Mouse (Mus musculus) adrenal gland, postnatal 14 days (tissue): Measurements from ENCODE around the gene Slc17a7. TPM values are rescaled to one million over a fixed set of nuclear protein-coding genes. Genes with fewer than 3 reads are reported as not detected.

ENCODE experiments used
- DNase-seq: peaks from one replicate; pipeline ENCODE4 v3.0.0; 2021; ENCODE audit warnings: mixed read lengths
- microRNA-seq, 2 experiments: library from miRNA; unstranded; fragments of <30 nt; microRNA quantifications; one replicate each; pipeline ENCODE4 v1.2.0; 2021
- total RNA-seq: library from RNA; stranded (reverse); gene quantifications from 2 replicates; pipeline ENCODE4 v1.2.3, GENCODE M21; 2021

Gene Slc17a7
- total RNA-seq, 1 experiment from 2014 or later, result 0.22 TPM

GRCm38 (mm10) chr7:45204380-45205143, 40.8 kb downstream of the Slc17a7 start, which contains the start of gene Ccdc155:
TSS of gene Ccdc155 (minus strand) at chr7:45204892.
- DNase-seq, result peak; percentile 92

DNA sequence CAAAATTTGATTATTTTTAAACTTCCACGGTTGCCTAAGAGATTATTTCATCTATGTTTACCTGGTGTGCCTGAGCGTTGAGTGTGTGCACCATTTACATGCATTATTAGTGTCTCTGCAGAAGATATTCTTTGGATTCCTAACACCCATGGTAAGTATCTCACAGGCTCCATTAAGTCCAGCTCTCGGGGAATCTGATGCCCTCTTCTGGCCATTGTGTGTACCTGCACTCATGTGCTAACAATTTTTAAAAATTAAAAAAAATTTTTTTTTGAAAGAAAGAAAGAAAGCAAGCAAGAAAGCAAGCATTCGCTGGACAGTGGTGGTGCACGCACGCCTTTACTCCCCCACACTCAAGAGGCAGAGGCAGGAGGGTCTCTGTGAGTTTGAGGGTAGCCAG, 44.5 kb downstream of the Slc17a7 start:
- DNase-seq, result no peak

GRCm38 (mm10) chr7:45211070-45211469, 47.3 kb downstream of the Slc17a7 start:
- no peak for DNase-seq

DNA sequence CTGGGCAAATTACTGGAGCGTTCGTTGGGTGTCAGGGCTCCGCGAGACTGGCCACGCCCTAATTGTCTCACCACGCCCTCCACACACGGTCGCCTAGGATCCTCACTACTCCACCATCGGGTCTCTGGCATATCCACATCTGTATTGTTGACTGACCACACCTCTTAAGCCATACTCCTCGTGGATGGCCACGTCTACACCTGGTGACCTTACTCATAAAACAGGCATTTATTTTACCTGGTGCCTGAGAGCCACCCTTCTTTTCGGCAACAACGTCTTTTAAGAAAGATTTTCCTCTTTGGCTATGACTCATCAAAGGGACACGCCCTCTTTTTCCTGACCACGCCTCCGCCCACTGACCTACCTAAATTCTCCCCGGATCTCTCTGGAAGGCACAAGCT, 48.1 kb downstream of the Slc17a7 start, which contains the start of gene Dkkl1:
Gene Dkkl1 (minus strand): TSS at position 297 of the 401 bp plus-strand sequence.
- peak; percentile 37 for DNase-seq

DNA sequence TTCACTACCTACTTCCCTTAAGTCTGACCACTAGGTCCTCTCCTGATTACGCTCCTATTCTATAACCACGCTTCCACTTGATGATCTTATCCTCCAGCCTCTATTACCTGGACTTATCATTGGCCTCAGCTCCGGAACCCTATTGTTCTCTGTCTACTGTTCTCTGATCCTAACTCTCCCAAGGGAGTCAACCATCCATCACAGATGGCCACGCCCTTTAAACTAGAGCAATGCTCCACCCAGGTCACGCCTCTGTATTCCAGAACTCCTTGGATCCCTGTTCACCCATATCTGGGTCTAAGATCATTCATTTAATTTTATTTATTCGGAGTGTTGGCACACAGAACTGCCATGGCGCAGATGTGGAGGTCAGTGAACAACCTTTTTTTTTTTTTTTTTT, 48.6 kb downstream of the Slc17a7 start:
- DNase-seq, result no peak

DNA sequence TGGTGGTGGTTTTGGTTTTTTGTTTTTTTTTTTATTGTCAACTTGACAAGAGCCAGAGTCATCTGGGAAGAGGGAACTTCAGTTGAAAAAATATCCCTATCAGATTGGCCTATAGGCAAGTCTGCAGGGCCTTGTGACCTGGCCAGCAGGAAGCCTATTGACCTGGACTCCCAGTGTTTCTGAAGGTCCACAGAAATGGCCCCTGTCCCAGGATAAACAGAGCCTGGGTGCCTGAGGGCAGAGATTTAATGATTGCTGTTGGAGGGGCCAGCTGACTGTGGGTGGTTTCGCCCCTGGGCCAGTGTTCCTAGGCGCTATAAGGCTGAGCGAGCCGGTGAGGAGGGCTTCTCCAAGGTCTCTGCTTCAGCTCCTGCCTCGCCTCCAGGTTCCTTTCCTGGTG, 50.0 kb downstream of the Slc17a7 start:
- DNase-seq, result no peak

DNA sequence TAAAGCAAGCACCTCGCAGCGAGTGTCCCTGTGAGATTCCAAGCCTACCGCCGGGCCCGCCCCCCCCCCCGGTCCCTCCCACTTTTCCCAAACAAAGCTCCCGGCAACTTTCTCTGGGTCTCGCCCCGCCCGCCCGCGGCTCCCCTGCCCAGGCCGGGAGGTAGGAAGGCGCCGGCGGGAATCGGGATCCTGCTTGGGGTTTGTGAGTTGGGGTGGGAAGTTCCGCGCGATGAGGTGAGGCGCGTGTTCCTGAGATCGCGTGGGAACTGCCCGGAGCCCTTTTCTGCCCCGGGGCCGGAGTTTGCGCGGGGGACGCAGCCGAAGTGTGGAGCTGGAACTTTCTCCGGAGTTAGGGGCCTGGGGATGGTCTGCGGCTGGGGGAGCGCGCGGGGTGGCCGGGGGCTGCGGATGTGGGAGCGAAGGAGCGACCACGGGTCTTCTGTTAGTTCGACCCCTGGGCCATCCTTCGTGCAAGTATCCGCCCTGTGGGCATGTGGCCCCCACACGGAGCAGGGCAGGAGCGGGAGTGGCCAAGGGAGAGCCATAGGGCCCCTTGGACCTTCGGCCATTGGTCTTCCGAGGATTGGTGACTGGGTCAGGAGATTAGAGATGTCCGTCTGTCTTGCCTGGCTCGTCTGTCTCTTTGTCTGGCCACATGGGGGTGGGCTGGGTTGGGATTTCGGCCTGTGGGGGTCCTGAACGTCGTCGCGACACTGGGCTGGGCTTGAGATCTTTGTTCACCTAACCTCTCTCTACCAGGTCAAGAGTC, 52.1 kb downstream of the Slc17a7 start, which contains the start of gene Tead2:
Gene Tead2 (plus strand): TSS at position 81 of the 769 bp plus-strand sequence.
- peak; percentile 76 for DNase-seq

- DNase-seq, result peak; percentile 74
Measured at GRCm38 (mm10) chr7:45216442-45217183, 52.9 kb downstream of the Slc17a7 start.

GRCm38 (mm10) chr7:45221680-45222079, 57.9 kb downstream of the Slc17a7 start:
- no peak for DNase-seq

- DNase-seq, result no peak
Measured at GRCm38 (mm10) chr7:45224826-45225225, 61.1 kb downstream of the Slc17a7 start.

Small RNAs within 50 kb of the gene (microRNA-seq; reads per million reads assigned to microRNA genes)
- gene Mir150 (695 to 827 reads per million in 2 experiments), gene Mir5121 (43.5 to 50.2 reads per million in 2 experiments), gene Mir7055 (0 reads per million in 2 experiments)

Other genes starting within 250 kb of the Slc17a7 start
- gene Ap2a1, start 234.5 kb upstream of the Slc17a7 start, total RNA-seq, result 81.2 and 83.2 TPM in 2 replicates
- not detected in 2 replicates for gene Tsks, start 220.7 kb upstream of the Slc17a7 start, total RNA-seq
- 9.6 and 12.4 TPM in 2 replicates for gene Cpt1c, start 189.1 kb upstream of the Slc17a7 start, total RNA-seq
- gene Prmt1, start 177.4 kb upstream of the Slc17a7 start, total RNA-seq, result 224 and 250 TPM in 2 replicates
- 95.1 and 108 TPM in 2 replicates for gene Irf3, start 166.3 kb upstream of the Slc17a7 start, total RNA-seq
- 16.1 and 16.6 TPM in 2 replicates for gene Bcl2l12, start 165.2 kb upstream of the Slc17a7 start, total RNA-seq
- 76.3 and 77.2 TPM in 2 replicates for gene Scaf1, start 147.6 kb upstream of the Slc17a7 start, total RNA-seq
- gene Rras, start 146.0 kb upstream of the Slc17a7 start, total RNA-seq, result 60.3 and 63.4 TPM in 2 replicates
- 42.6 and 44.6 TPM in 2 replicates for gene Prr12, start 111.1 kb upstream of the Slc17a7 start, total RNA-seq
- gene Nosip, start 101.5 kb upstream of the Slc17a7 start, total RNA-seq, result 41.6 and 47.5 TPM in 2 replicates
- gene Prrg2, start 101.3 kb upstream of the Slc17a7 start, total RNA-seq, result 16.0 and 16.3 TPM in 2 replicates
- 38.2 and 39.1 TPM in 2 replicates for gene Rcn3, start 71.7 kb upstream of the Slc17a7 start, total RNA-seq
- gene Fcgrt, start 60.1 kb upstream of the Slc17a7 start, total RNA-seq, result 138 and 152 TPM in 2 replicates
- gene Rps11, start 39.5 kb upstream of the Slc17a7 start, total RNA-seq, result 1,189 and 1,386 TPM in 2 replicates
- 1,693 and 2,079 TPM in 2 replicates for gene Rpl13a, start 35.2 kb upstream of the Slc17a7 start, total RNA-seq
- not detected in 2 replicates for gene Gm45713, start 27.7 kb upstream of the Slc17a7 start, total RNA-seq
- 13.3 and 25.0 TPM in 2 replicates for gene Flt3l, start 27.5 kb upstream of the Slc17a7 start, total RNA-seq
- gene Pih1d1, start 9.6 kb upstream of the Slc17a7 start, total RNA-seq, result 55.6 and 58.5 TPM in 2 replicates
- 59.8 and 59.9 TPM in 2 replicates for gene Aldh16a1, start 9.4 kb upstream of the Slc17a7 start, total RNA-seq
- gene Gfy, start 15.6 kb downstream of the Slc17a7 start, total RNA-seq, result not detected in 2 replicates
- not detected in 2 replicates for gene Pth2, start 17.0 kb downstream of the Slc17a7 start, total RNA-seq
- gene Ccdc155, start 40.9 kb downstream of the Slc17a7 start, total RNA-seq, result 0.22 and 0.23 TPM in 2 replicates
- 0.98 TPM in 1 of 2 replicates, not detected in the other for gene Dkkl1, start 48.2 kb downstream of the Slc17a7 start, total RNA-seq
- 17.8 and 19.2 TPM in 2 replicates for gene Tead2, start 51.8 kb downstream of the Slc17a7 start, total RNA-seq
- gene Cd37, start 75.2 kb downstream of the Slc17a7 start, total RNA-seq, result 7.3 and 40.7 TPM in 2 replicates
- gene Slc6a16, start 77.1 kb downstream of the Slc17a7 start, total RNA-seq, result not detected in 2 replicates
- not detected in 2 replicates for gene Slc6a21, start 113.6 kb downstream of the Slc17a7 start, total RNA-seq
- gene Trpm4, start 169.8 kb downstream of the Slc17a7 start, total RNA-seq, result 13.5 and 15.1 TPM in 2 replicates
- gene Hrc, start 171.3 kb downstream of the Slc17a7 start, total RNA-seq, result 0.15 and 0.45 TPM in 2 replicates
- gene Ppfia3, start 203.1 kb downstream of the Slc17a7 start, total RNA-seq, result 2.1 and 2.4 TPM in 2 replicates
- gene Lin7b, start 206.6 kb downstream of the Slc17a7 start, total RNA-seq, result 1.2 and 1.4 TPM in 2 replicates
- gene Snrnp70, start 231.8 kb downstream of the Slc17a7 start, total RNA-seq, result 265 and 280 TPM in 2 replicates
- gene Kcna7, start 241.7 kb downstream of the Slc17a7 start, total RNA-seq, result not detected in 2 replicates
- gene Ntf5, start 249.7 kb downstream of the Slc17a7 start, total RNA-seq, result not detected in 2 replicates